Mouse (Mus musculus) T-helper 1 cell (primary cell): ENCODE results near the gene Teddm2.

Experiments used
- in situ Hi-C: fragments of 300-600 bp; cut with MboI, MseI; formaldehyde crosslinking; loops from one replicate; pipeline ENCODE4 v1.15.1; 2025; ENCODE audit warnings: high pct_unique_total_duplicates

Gene Teddm2

DNA sequence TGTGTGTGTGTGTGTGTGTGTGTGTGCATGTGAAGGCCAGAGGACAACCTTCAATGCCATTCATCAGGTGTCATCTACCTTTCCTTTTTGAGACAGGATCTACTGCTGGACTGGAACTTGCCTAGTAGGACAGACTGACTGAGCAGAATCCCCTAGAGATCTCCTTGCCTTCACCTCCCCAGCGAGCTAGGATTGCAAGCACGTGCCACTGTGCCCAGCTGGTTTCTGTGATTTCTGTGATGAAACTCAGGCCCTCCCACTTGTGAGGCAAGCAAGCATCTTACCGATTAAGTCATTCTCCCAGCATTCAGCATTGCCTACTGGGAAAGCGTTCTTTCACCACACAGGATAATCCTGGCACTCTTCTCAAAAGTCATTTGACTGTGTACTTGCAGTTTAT is 69.3 kb downstream of the Teddm2 start:
- in situ Hi-C loops = no loop called here

DNA sequence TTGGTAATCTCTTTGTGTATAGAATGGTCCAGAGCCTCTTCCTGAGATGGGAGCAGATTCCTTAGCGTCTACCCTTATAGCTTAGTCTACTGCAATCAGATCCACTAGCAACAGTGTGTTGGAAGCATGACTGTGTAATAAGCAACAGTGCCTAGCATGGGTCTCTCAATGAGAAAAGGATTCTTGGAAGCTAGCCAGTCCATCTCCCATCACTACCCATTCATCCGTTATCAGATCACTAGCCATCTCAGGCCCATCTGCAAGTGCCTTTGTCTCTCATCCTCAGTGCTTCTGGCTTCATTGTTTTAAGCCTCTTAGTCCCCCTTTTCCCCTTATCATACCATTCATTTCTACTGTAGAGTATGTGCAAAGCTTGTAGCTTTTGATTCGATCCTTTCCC is 79.8 kb downstream of the Teddm2 start:
- in situ Hi-C loops = no loop called here

DNA sequence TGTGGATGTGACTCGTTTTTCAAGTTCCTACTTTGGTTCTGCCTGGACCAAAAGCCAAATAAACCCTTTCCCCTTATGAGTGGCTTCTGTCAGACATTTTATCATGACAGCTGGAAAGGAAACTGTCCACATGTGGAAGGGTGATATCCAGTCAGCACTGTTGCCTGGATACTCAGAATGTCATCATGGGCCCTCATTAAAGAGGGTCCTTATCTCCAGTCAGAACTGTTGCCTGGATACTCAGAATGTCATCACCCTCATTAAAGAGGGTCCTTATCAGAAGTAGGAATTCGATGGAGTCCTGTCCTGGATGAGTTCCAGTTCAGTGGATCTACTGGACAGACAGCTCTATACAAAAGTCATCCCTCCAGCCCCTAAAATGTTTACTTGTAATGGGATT is 85.8 kb downstream of the Teddm2 start:
- in situ Hi-C loops = no loop called here

DNA sequence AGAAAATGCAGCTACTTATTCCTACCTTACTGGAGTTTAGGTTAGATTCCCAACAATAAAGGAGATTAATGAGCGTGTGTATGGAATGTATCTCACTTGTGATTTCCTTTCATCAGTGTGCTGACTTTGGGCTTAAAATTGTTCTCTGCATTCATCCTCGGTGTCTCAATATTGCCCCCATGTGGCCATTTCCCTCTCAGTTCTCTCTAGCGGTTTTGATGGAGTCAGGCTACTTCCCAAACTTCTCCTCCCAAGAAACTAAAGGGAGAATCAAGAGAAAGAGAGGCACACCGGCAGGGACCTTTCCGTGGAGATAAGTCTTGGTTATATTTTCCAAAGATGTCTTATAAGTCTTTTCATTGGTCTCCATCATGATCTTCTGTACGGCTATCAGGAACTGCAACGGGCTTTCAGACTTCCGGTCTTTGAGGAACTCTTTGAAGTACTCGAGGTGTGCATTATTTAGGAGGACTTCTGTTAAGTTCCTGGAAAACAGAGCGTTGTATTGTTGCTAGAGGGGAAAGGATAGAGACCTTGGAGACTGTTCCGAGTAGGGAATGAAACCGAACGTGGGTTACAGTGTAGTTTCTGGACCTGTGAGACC is 92.5 kb downstream of the Teddm2 start:
- in situ Hi-C loops = no loop called here

DNA sequence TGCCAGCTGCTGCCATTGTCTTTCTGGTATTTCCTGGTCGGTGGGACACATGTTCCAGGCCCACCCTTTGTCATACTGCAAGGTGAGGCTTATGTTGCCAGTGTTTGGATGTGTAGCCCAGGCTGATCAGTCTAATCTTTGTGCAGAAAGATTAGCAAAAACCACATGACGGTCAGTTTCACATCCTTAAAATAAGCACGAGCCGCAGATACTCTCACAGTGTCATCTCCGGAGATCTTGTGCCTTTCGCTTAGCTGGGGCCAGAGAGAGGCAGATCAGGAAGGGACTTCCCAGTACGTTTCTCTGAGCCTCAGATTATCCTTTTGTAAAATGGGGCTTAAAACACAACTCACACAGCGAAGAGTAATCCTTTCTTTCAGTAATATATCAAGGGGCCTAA is 96.5 kb downstream of the Teddm2 start:
- in situ Hi-C loops = loop anchor here (5.0 kb wide), 1 partner anchor 51 kb away; no protein-coding TSS in a partner anchor

DNA sequence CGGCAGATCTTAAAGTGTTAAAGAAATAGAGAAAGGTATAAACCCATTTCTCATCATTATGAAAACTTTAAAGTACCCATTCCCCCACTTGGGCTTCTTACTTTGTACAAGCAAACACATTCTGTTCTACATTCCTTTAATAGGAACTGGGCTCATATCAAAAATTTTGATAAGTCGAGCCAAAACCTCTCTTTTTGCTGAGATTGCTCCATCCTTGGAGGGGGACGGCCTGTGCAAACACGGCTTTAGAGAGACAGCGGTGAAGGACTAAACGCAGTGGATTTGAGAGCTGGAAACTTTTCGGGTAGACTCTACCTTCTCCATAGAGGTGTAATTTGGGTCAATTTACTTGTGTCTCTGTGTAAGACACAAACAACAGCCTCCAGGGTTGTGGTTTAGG is 97.3 kb downstream of the Teddm2 start:
- in situ Hi-C loops = loop anchor here (5.0 kb wide), 1 partner anchor 50 kb away; no protein-coding TSS in a partner anchor
